ENCODE assay signal across 13 mouse cellular contexts in genomic region chr13:45465616-45466015, GRCm38 (mm10). TPM values are rescaled to one million over a fixed set of nuclear protein-coding genes. Genes with fewer than 3 reads are reported as not detected.
DNase-seq lines count a peak whose midpoint lies in the region; ATAC-seq lines count a peak whose summit lies in the region.
"Had no signal": no experiment of that assay in that cellular context is flagged by ENCODE, and none has a peak within 500 bp of the region (broad histone marks: within the 10 kb centered on the region; RNA-seq: fewer than 3 reads in every experiment).

No protein-coding gene starts in this region.

- H3K4me2 ChIP-seq in hindbrain, embryonic 15.5 days: peak overlapping the region; percentile 12; the same call in 1 of the 2 replicates
- H3K4me2 ChIP-seq in neural tube, embryonic 14.5 days (ENCODE audit: low read depth, low read length): no peak overlapping the region
- H3K4me2 ChIP-seq in limb, embryonic 15.5 days: peak overlapping the region; percentile 20; the same call in 1 of the 2 replicates
- H3K4me2 ChIP-seq: heart, embryonic 12.5 days; liver, embryonic 15.5 days; midbrain, embryonic 11.5 days had no signal

- H3K27ac ChIP-seq in hindbrain, embryonic 15.5 days (replicated peaks): no peak overlapping the region
- H3K27ac ChIP-seq in hindbrain, embryonic 10.5 days: no peak overlapping the region
- H3K27ac ChIP-seq in neural tube, embryonic 14.5 days (ENCODE audit: low read depth, low read length): no peak overlapping the region
- peak overlapping the region; percentile 57 for H3K27ac ChIP-seq in limb, embryonic 15.5 days
- H3K27ac ChIP-seq: liver, embryonic 15.5 days had no signal

- no peak overlapping the region for H3K4me3 ChIP-seq in hindbrain, embryonic 15.5 days
- no peak overlapping the region for H3K4me3 ChIP-seq in hindbrain, embryonic 10.5 days
- no peak overlapping the region for H3K4me3 ChIP-seq in neural tube, embryonic 14.5 days (ENCODE audit: low read depth, low read length)
- no peak overlapping the region for H3K4me3 ChIP-seq in limb, embryonic 15.5 days
- H3K4me3 ChIP-seq: heart, embryonic 12.5 days; liver, embryonic 15.5 days had no signal

- H3K36me3 ChIP-seq in hindbrain, embryonic 15.5 days: no peaks in the 10 kb centered on the region
- H3K36me3 ChIP-seq in hindbrain, embryonic 10.5 days: no peaks in the 10 kb centered on the region
- H3K36me3 ChIP-seq in neural tube, embryonic 14.5 days (ENCODE audit: control insufficient read depth, insufficient read depth, low read length): no peaks in the 10 kb centered on the region
- H3K36me3 ChIP-seq in limb, embryonic 15.5 days: no peaks in the 10 kb centered on the region
- H3K36me3 ChIP-seq: heart, embryonic 12.5 days; liver, embryonic 15.5 days had no signal

- H3K9me3 ChIP-seq in hindbrain, embryonic 15.5 days: no peaks in the 10 kb centered on the region
- H3K9me3 ChIP-seq in hindbrain, embryonic 10.5 days: no peaks in the 10 kb centered on the region
- no peaks in the 10 kb centered on the region for H3K9me3 ChIP-seq in neural tube, embryonic 14.5 days (ENCODE audit: control insufficient read depth, low read length)
- no peaks in the 10 kb centered on the region for H3K9me3 ChIP-seq in limb, embryonic 15.5 days
- H3K9me3 ChIP-seq: heart, embryonic 12.5 days; liver, embryonic 15.5 days had no signal

- peaks cover 35% of the 10 kb centered on the region for H3K4me1 ChIP-seq in hindbrain, embryonic 15.5 days (replicated peaks)
- H3K4me1 ChIP-seq in hindbrain, embryonic 10.5 days (replicated peaks): peaks cover 32% of the 10 kb centered on the region
- H3K4me1 ChIP-seq in neural tube, embryonic 14.5 days (ENCODE audit: control insufficient read depth, insufficient read depth, low read length): peaks cover 11% of the 10 kb centered on the region; the same call in 1 of the 2 replicates
- H3K4me1 ChIP-seq in limb, embryonic 15.5 days: peaks cover 30% of the 10 kb centered on the region
- H3K4me1 ChIP-seq: liver, embryonic 15.5 days had no signal

- WGBS in hindbrain, embryonic 15.5 days: 63% methylated on average over 10 of the region's 10 CpGs
- 84% methylated on average over 10 of the region's 10 CpGs for WGBS in hindbrain, embryonic 10.5 days
- WGBS in neural tube, embryonic 14.5 days: 68% methylated on average over 10 of the region's 10 CpGs
- WGBS in limb, embryonic 15.5 days: 50% methylated on average over 10 of the region's 10 CpGs

- peak; percentile 46; the same call in 1 of the 2 replicates for ATAC-seq in hindbrain, embryonic 15.5 days (ENCODE audit: low FRiP score, low read depth)
- 0 out of 2 replicates have a peak, but pooled peaks have one; percentile 41 for ATAC-seq in neural tube, embryonic 14.5 days (ENCODE audit: low read depth)
- no peak; the same call in 1 of the 2 replicates for ATAC-seq in limb, embryonic 15.5 days (ENCODE audit: insufficient number of reproducible peaks, low FRiP score, low TSS enrichment, low read depth)
- ATAC-seq: activated CD4-positive, CD25-positive, alpha-beta regulatory T cell, adult 4 months had no signal

- peak; percentile 37 to 41 for DNase-seq in cerebellum, postnatal 25 days
- no peak for DNase-seq in cerebellum, adult 11-12 months
- no peak for DNase-seq in hindbrain, embryonic 10.5 days (ENCODE audit: low spot score)
- no peak for DNase-seq in neural tube, embryonic 10.5 days (ENCODE audit: extremely low spot score, low spot score)
- DNase-seq in embryo, embryonic 10.5 days (ENCODE audit: low spot score): no peak
- DNase-seq: thymus, adult 18-20 months had no signal

- H3K27me3 ChIP-seq in hindbrain, embryonic 15.5 days: 0 out of 2 replicates have a peak, but pooled peaks cover 5% of the 10 kb centered on the region
- H3K27me3 ChIP-seq in hindbrain, embryonic 10.5 days (ENCODE audit: insufficient read depth, poor library complexity, severe bottlenecking): peaks cover 33% of the 10 kb centered on the region
- no peaks in the 10 kb centered on the region for H3K27me3 ChIP-seq in neural tube, embryonic 14.5 days (ENCODE audit: control insufficient read depth, insufficient read depth, low read length)
- H3K27me3 ChIP-seq in limb, embryonic 15.5 days: no peaks in the 10 kb centered on the region
- H3K27me3 ChIP-seq: heart, embryonic 12.5 days had no signal

- H3K9ac ChIP-seq in hindbrain, embryonic 15.5 days: no peak overlapping the region
- H3K9ac ChIP-seq in neural tube, embryonic 14.5 days (replicated peaks; ENCODE audit: low read depth, low read length): no peak overlapping the region
- no peak overlapping the region for H3K9ac ChIP-seq in limb, embryonic 15.5 days
- H3K9ac ChIP-seq: heart, embryonic 12.5 days; liver, embryonic 15.5 days had no signal

RNA-seq across cellular contexts. Expression of gene Gmpr, which starts 41.6 kb away (rescaled TPM):
- polyA plus RNA-seq in hindbrain, embryonic 15.5 days (2015; fragmentation: Nextera tagmentation; extraction: Ambion mirVana): 35.5 and 36.0 TPM in 2 replicates
- 38.3 and 44.1 TPM in 2 replicates for polyA plus RNA-seq in hindbrain, embryonic 10.5 days (2016; fragmentation: Nextera tagmentation; extraction: Ambion mirVana)
- polyA plus RNA-seq in neural tube, embryonic 14.5 days (2014; fragmentation: Nextera tagmentation; extraction: Ambion mirVana): 46.5 and 46.9 TPM in 2 replicates
- polyA plus RNA-seq in limb, embryonic 15.5 days (2015; fragmentation: Nextera tagmentation; extraction: Ambion mirVana): 28.8 and 50.3 TPM in 2 replicates
- polyA plus RNA-seq: activated CD4-positive, CD25-positive, alpha-beta regulatory T cell, adult 4 months had no signal

Comparison
In these comparisons a context has a peak if more than half of its experiments do, and no peak if none do; other contexts are left out.
1. DNase-seq: peak in cerebellum, postnatal 25 days (2 of 2); none in cerebellum, adult 11-12 months (single experiment), hindbrain, embryonic 10.5 days (single experiment), neural tube, embryonic 10.5 days (single experiment) and embryo, embryonic 10.5 days (single experiment).